Mouse (Mus musculus): ENCODE data around the gene Csnk1g2. TPM values are rescaled to one million over a fixed set of nuclear protein-coding genes. Genes with fewer than 3 reads are reported as not detected.

Csnk1g2 gene
- polyA plus RNA-seq, 2 experiments: 110 to 253 TPM

DNA sequence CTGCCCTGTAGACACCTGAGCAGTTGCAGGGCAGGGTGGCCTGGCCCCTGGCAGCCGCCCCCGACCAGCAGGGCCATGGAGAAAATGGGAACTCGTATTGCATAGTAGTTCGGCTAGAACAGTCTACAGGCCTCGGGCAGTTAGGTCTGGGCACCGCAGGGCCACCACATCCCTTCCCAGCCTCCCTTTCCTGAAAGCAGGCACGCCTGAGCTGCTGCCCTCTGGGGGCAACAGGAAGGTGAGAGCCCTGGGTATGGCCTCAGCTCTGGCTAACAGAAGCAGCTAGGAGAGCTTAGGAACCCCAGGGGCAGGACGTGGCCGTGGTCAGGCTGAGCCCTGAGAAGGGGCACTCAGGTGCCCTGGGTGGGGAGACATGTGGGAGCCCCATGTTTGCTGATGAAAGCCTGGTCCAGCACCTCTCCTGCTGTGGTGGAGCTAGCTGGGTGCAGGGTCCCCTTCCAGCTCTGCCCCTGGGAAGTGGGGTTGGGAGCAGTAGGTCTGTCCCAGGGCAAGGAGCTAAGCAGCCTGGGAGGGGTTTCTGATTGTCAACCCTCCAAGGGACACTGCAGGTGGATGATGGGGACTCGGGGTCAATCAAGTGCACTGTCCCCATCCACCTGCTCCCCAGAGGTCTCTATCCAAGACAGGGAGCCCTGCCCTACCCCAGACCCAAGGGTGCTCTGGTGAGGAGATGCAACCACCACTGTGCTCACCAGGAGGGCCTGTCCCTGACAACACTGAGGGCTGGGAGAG lies 43.5 kb downstream of the Csnk1g2 start:
- H3K27me3 ChIP-seq (ENCODE audit: control insufficient read depth, insufficient read depth, low read length): no peaks in the 10 kb centered on the region
- no peak overlapping the region for H3K27ac ChIP-seq (replicated peaks; ENCODE audit: low read depth, low read length)
- no peak overlapping the region for H3K4me2 ChIP-seq (replicated peaks; ENCODE audit: low read depth, low read length, severe bottlenecking)
- H3K4me3 ChIP-seq (replicated peaks; ENCODE audit: low read length): no peak overlapping the region
- H3K4me1 ChIP-seq (ENCODE audit: control insufficient read depth, insufficient read depth, low read length): peaks cover 15% of the 10 kb centered on the region
- H3K9ac ChIP-seq (ENCODE audit: low read depth, low read length, severe bottlenecking): 0 out of 2 replicates have a peak overlapping the region, but pooled peaks have one; percentile 12
- no peak for DNase-seq (ENCODE audit: low spot score)
- H3K36me3 ChIP-seq (ENCODE audit: control insufficient read depth, insufficient read depth, low read length): peaks cover 53% of the 10 kb centered on the region
- 71% methylated on average over 10 of the region's 10 CpGs for WGBS
- TF ChIP-seq POLR2A (IDR thresholded peaks at IDR 0.05; ENCODE audit: borderline replicate concordance, extremely low read depth, insufficient read depth, insufficient read length): no peak
- no peak for ATAC-seq (ENCODE audit: low FRiP score, low read depth)
- H3K9me3 ChIP-seq (ENCODE audit: control insufficient read depth, low read length): no peaks in the 10 kb centered on the region

DNA sequence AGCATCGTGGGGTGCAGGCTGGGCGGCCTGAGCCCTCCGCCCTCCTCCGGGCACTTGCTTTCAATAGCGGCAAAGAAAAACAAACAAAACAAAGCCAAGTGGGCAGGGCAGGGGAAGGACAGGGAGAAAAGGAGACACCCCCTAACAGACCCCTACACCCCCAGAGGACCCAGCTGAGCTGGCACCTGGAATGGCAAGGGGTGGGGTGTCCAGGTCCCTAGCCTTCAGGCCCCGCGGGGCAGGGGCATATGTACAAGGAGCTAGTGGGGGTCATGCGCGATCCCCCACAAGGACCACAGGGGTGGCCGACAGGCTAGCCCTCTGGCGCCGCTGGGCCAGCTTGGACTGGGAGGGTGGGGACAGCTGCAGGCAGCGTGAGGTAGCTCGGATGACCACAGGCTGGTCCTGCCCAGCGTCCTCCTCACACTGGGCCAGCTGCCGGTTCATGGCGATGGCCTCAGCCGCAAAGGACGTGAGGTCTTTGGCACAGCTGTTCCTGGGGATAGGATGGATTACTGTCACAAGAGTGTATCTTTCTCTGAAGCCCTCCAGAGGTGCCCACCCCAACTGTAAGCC lies 44.3 kb downstream of the Csnk1g2 start:
- Histone ChIP-seq H3K4me1 (ENCODE audit: control insufficient read depth, insufficient read depth, low read length) (peaks cover 15% of the 10 kb centered on the region), H3K9me3 (ENCODE audit: control insufficient read depth, low read length) (no peaks in the 10 kb centered on the region), H3K9ac (ENCODE audit: low read depth, low read length, severe bottlenecking) (no peak overlapping the region), H3K27me3 (ENCODE audit: control insufficient read depth, insufficient read depth, low read length) (no peaks in the 10 kb centered on the region), H3K4me3 (replicated peaks; ENCODE audit: low read length) (no peak overlapping the region), H3K27ac (replicated peaks; ENCODE audit: low read depth, low read length) (no peak overlapping the region), H3K36me3 (ENCODE audit: control insufficient read depth, insufficient read depth, low read length) (peaks cover 61% of the 10 kb centered on the region), H3K4me2 (replicated peaks; ENCODE audit: low read depth, low read length, severe bottlenecking) (no peak overlapping the region)
- no peak for TF ChIP-seq POLR2A (IDR thresholded peaks at IDR 0.05; ENCODE audit: borderline replicate concordance, extremely low read depth, insufficient read depth, insufficient read length)
- DNase-seq (ENCODE audit: low spot score): no peak
- 78% methylated on average over 17 of the region's 19 CpGs for WGBS
- ATAC-seq (ENCODE audit: low FRiP score, low read depth): peak; percentile 18; the same call in 1 of the 2 replicates

DNA sequence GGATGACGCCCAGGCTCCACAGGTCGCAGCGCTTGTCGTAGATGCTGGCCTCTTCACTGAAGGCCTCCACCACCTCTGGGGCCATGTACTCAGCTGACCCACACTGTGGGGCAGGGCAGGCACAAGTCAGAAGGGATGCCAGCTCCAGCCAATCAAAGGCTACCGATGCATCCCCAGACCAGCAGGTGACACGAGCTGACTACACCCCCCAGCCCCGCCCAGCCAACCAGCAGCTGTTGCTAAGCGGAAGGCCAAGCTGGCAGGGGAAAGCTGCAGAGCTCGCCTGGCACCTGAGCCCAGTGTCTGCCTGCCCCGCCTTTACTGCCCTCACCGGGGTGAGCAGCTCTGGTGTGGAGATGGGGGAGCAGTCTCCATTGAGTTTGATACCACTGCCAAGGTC lies 46.0 kb downstream of the Csnk1g2 start:
- TF ChIP-seq POLR2A (IDR thresholded peaks at IDR 0.05; ENCODE audit: borderline replicate concordance, extremely low read depth, insufficient read depth, insufficient read length): no peak
- 84% methylated on average over 11 of the region's 11 CpGs for WGBS
- Histone ChIP-seq H3K4me2 (replicated peaks; ENCODE audit: low read depth, low read length, severe bottlenecking) (no peak overlapping the region), H3K9ac (ENCODE audit: low read depth, low read length, severe bottlenecking) (no peak overlapping the region), H3K4me1 (ENCODE audit: control insufficient read depth, insufficient read depth, low read length) (peaks cover 21% of the 10 kb centered on the region), H3K4me3 (replicated peaks; ENCODE audit: low read length) (no peak overlapping the region), H3K9me3 (ENCODE audit: control insufficient read depth, low read length) (no peaks in the 10 kb centered on the region), H3K27me3 (ENCODE audit: control insufficient read depth, insufficient read depth, low read length) (no peaks in the 10 kb centered on the region), H3K36me3 (ENCODE audit: control insufficient read depth, insufficient read depth, low read length) (peaks cover 77% of the 10 kb centered on the region), H3K27ac (replicated peaks; ENCODE audit: low read depth, low read length) (no peak overlapping the region)
- DNase-seq (ENCODE audit: low spot score) (no peak), ATAC-seq (ENCODE audit: low FRiP score, low read depth) (no peak)

DNA sequence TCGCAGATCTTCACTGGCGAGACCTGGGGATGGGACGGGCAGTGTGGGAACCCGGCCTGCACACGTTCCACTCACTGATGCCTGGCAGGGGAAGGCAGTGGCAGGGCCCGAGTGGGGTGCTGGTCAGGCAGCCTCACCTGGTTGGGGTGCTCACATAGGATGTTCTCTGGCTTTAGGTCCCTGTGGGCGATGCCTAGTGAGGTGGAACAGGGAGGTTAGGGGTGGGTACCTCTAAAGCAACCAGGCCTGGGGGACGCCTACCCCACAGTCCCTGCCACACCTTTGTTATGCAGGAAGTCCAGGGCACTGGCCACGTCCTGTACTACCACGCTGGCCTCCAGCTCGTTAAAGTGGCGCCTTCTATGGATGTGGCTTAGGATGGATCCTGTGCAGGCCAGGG lies 46.4 kb downstream of the Csnk1g2 start:
- no peak overlapping the region for H3K4me3 ChIP-seq (replicated peaks; ENCODE audit: low read length)
- WGBS: 86% methylated on average over 12 of the region's 12 CpGs
- DNase-seq (ENCODE audit: low spot score): no peak
- no peak overlapping the region for H3K9ac ChIP-seq (ENCODE audit: low read depth, low read length, severe bottlenecking)
- H3K27ac ChIP-seq (replicated peaks; ENCODE audit: low read depth, low read length): no peak overlapping the region
- no peak for TF ChIP-seq POLR2A (IDR thresholded peaks at IDR 0.05; ENCODE audit: borderline replicate concordance, extremely low read depth, insufficient read depth, insufficient read length)
- H3K4me2 ChIP-seq (replicated peaks; ENCODE audit: low read depth, low read length, severe bottlenecking): no peak overlapping the region
- no peak for ATAC-seq (ENCODE audit: low FRiP score, low read depth)
- H3K27me3 ChIP-seq (ENCODE audit: control insufficient read depth, insufficient read depth, low read length): no peaks in the 10 kb centered on the region
- peaks cover 25% of the 10 kb centered on the region for H3K4me1 ChIP-seq (ENCODE audit: control insufficient read depth, insufficient read depth, low read length)
- H3K36me3 ChIP-seq (ENCODE audit: control insufficient read depth, insufficient read depth, low read length): peaks cover 81% of the 10 kb centered on the region
- H3K9me3 ChIP-seq (ENCODE audit: control insufficient read depth, low read length): no peaks in the 10 kb centered on the region

DNA sequence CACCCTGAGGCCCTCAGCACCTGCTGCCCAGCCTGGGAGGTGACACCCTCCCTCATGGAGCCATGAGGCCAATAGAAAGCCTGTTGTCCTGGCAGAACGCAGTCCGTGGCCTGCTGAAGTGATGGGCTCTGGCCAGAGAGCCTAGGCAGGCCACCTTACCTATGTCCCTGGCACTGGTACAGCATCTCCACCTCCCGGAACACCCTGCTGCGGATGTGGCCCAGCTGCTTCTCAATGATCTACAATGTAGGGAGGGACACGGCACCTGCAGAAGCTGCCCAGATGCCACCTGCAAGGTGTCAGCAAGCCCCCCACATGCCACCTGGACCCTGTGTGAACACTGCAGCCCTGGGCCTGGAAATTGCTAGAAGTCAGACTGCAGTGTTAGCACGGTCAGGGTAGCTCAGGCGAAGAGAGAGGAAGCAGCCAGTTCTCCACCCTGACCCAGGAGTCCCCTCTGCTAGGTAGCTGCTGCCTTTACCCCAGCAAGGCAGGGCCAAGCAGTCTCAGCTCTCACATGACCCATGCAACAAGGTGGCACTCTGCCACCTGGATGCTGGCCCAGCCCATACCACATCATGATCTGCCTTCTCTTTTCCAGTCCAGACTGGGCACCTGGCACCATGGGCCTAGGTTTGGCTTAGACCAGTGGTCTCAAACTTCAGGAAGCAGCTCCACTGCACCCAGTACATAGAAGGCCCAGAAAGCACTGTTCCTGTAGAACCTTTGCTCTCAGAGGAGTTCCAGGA lies 47.3 kb downstream of the Csnk1g2 start:
- no peak overlapping the region for H3K27ac ChIP-seq (replicated peaks; ENCODE audit: low read depth, low read length)

More for the DNA sequence above, 47.3 kb downstream of the Csnk1g2 start:
- 95% methylated on average over 7 of the region's 7 CpGs for WGBS
- H3K9ac ChIP-seq (ENCODE audit: low read depth, low read length, severe bottlenecking): no peak overlapping the region
- H3K9me3 ChIP-seq (ENCODE audit: control insufficient read depth, low read length): no peaks in the 10 kb centered on the region
- H3K36me3 ChIP-seq (ENCODE audit: control insufficient read depth, insufficient read depth, low read length): peaks cover 83% of the 10 kb centered on the region
- no peak overlapping the region for H3K4me3 ChIP-seq (replicated peaks; ENCODE audit: low read length)
- DNase-seq (ENCODE audit: low spot score): no peak
- TF ChIP-seq POLR2A (IDR thresholded peaks at IDR 0.05; ENCODE audit: borderline replicate concordance, extremely low read depth, insufficient read depth, insufficient read length): no peak
- H3K4me2 ChIP-seq (replicated peaks; ENCODE audit: low read depth, low read length, severe bottlenecking): no peak overlapping the region
- no peak for ATAC-seq (ENCODE audit: low FRiP score, low read depth)
- H3K27me3 ChIP-seq (ENCODE audit: control insufficient read depth, insufficient read depth, low read length): no peaks in the 10 kb centered on the region
- H3K4me1 ChIP-seq (ENCODE audit: control insufficient read depth, insufficient read depth, low read length): peaks cover 26% of the 10 kb centered on the region
